Mouse (Mus musculus) kidney, embryonic 15.5 days (tissue): ENCODE results near the gene Rasa4. TPM values are rescaled to one million over a fixed set of nuclear protein-coding genes. Genes with fewer than 3 reads are reported as not detected.
A peak's percentile ranks its signal among the peaks of the same experiment; 100 is the strongest.

Source experiments
- ATAC-seq: fragments of 200-750 bp; cut with Nextera tagmentation; replicated peaks from 2 replicates; pipeline ENCODE4 v1.8.0; 2017; ENCODE audit warnings: moderate TSS enrichment; ENCODE audit not compliant: low FRiP score
- H3K27ac ChIP-seq: fragments of 300-500 bp; sonication (generic); 2 replicates; pipeline ENCODE4 v1.5.1; 2015; ENCODE audit warnings: mild to moderate bottlenecking, inconsistent platforms
- H3K27me3 ChIP-seq: fragments of 300-500 bp; sonication (generic); 2 replicates; pipeline ENCODE4 v1.6.1; 2015; ENCODE audit warnings: inconsistent platforms
- H3K36me3 ChIP-seq: fragments of 300-500 bp; sonication (generic); 2 replicates; pipeline ENCODE4 v1.6.1; 2015; ENCODE audit warnings: inconsistent platforms
- H3K4me1 ChIP-seq: fragments of 300-500 bp; sonication (generic); 2 replicates; pipeline ENCODE4 v1.6.1; 2015; ENCODE audit warnings: inconsistent platforms
- H3K4me2 ChIP-seq: fragments of 300-500 bp; sonication (generic); 2 replicates; pipeline ENCODE4 v1.6.1; 2015; ENCODE audit warnings: moderate library complexity, mild to moderate bottlenecking, inconsistent platforms
- H3K4me3 ChIP-seq: fragments of 300-500 bp; sonication (generic); replicated peaks from 2 replicates; pipeline ENCODE4 v1.5.1; 2015; ENCODE audit warnings: mild to moderate bottlenecking, inconsistent platforms
- H3K9ac ChIP-seq: fragments of 300-500 bp; sonication (generic); 2 replicates; pipeline ENCODE4 v1.6.1; 2015; ENCODE audit warnings: mild to moderate bottlenecking, inconsistent platforms
- H3K9me3 ChIP-seq: fragments of 300-500 bp; sonication (generic); replicated peaks from 2 replicates; pipeline ENCODE4 v1.6.1; 2016; ENCODE audit warnings: inconsistent platforms
- WGBS: fragments of 180-500 bp; shearing (Covaris S2); methylation state at CpG from one replicate; pipeline ENCODE4 v1.1.7; 2015; ENCODE audit warnings: mixed read lengths; 5-methylcytosine and 5-hydroxymethylcytosine counted together
- polyA plus RNA-seq: library from polyadenylated mRNA; unstranded; fragments of >200 nt; fragmentation: Nextera tagmentation; extraction: Ambion mirVana; gene quantifications from 2 replicates; pipeline ENCODE4 v1.2.1, GENCODE M21; 2015

The Rasa4 gene
- polyA plus RNA-seq, 1 experiment from 2014 or later = 18.5 TPM

DNA sequence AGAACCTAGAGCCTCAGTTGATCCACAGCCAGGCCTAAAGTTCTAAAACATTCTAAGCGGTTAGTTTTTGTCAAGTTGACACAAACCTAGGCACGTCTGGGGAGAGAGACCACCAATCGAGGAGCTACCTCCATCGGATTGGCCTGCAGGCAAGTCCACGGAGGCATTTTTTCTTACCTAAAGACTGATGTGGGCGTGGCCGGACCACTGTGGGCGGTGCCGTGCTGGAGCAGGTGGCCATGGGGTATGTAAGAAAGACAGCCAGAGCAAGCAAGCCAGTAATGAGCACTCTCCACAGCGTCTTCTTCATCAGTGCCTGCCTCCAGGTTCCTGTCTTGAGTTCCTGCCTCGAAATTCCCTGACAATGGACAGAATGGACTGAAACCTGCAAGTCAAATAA lies 10.2 kb upstream of the Rasa4 start:
- H3K27ac ChIP-seq = no peak overlapping the region
- H3K27me3 ChIP-seq = no peaks in the 10 kb centered on the region
- no peak overlapping the region for H3K4me3 ChIP-seq
- H3K9ac ChIP-seq = no peak overlapping the region
- WGBS = 74% methylated on average over 11 of the region's 11 CpGs
- H3K4me1 ChIP-seq = peaks cover 12% of the 10 kb centered on the region; the same call in 1 of the 2 replicates
- no peak for ATAC-seq
- H3K9me3 ChIP-seq = no peaks in the 10 kb centered on the region
- H3K4me2 ChIP-seq = no peak overlapping the region
- H3K36me3 ChIP-seq = no peaks in the 10 kb centered on the region

DNA sequence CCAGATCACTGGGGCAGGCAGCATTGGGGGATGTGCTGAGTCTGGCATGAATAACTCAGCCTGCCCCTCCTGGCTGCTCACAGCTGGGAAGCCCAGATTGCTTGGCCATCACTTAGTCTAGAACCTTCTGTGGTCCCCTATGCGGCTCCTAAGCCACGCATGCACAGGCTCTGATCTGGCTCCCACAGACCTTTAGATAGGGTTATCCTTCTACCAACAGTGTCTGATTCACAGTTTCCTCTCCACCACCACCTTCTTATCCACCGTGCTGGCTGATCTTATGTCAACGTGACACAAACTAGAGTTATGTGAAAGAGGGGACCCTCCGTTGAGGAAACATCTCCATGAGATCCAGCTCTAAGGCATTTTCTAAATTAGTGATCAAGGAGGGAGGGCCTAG lies 8.6 kb upstream of the Rasa4 start:
- no peak overlapping the region for H3K4me3 ChIP-seq
- no peak overlapping the region for H3K9ac ChIP-seq
- peaks cover 12% of the 10 kb centered on the region; the same call in 1 of the 2 replicates for H3K4me1 ChIP-seq
- no peaks in the 10 kb centered on the region for H3K36me3 ChIP-seq
- H3K27ac ChIP-seq = no peak overlapping the region
- 85% methylated on average over 5 of the region's 5 CpGs for WGBS
- H3K9me3 ChIP-seq = no peaks in the 10 kb centered on the region
- no peak overlapping the region for H3K4me2 ChIP-seq
- no peak for ATAC-seq
- no peaks in the 10 kb centered on the region for H3K27me3 ChIP-seq

DNA sequence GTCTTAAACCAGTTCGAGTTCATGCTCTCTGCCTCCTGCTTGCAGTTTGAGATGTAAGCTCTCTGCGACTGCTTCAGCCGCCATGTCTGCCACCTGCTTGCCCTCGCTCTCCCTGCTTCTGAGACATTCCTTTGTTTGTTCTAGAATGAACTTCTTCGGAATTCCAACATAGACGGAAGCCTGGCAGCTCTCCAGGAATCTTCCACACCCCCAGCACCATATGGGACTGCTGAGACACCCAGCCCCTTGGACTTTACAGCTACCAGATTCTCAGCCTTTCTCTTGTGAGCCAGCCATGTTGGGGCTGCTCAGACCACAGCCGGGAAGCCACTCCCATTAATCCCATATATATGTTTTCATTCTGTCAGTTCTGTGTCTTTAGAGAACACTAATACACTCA lies 7.4 kb upstream of the Rasa4 start:
- H3K9me3 ChIP-seq = no peaks in the 10 kb centered on the region
- no peak overlapping the region for H3K4me3 ChIP-seq
- WGBS = 26% methylated on average over 7 of the region's 7 CpGs
- H3K27me3 ChIP-seq = no peaks in the 10 kb centered on the region
- H3K4me2 ChIP-seq = no peak overlapping the region
- H3K4me1 ChIP-seq = peaks cover 12% of the 10 kb centered on the region; the same call in 1 of the 2 replicates
- ATAC-seq = 0 out of 2 replicates have a peak, but pooled peaks have one; percentile 32
- H3K27ac ChIP-seq = peak overlapping the region; percentile 79
- no peaks in the 10 kb centered on the region for H3K36me3 ChIP-seq
- H3K9ac ChIP-seq = no peak overlapping the region

DNA sequence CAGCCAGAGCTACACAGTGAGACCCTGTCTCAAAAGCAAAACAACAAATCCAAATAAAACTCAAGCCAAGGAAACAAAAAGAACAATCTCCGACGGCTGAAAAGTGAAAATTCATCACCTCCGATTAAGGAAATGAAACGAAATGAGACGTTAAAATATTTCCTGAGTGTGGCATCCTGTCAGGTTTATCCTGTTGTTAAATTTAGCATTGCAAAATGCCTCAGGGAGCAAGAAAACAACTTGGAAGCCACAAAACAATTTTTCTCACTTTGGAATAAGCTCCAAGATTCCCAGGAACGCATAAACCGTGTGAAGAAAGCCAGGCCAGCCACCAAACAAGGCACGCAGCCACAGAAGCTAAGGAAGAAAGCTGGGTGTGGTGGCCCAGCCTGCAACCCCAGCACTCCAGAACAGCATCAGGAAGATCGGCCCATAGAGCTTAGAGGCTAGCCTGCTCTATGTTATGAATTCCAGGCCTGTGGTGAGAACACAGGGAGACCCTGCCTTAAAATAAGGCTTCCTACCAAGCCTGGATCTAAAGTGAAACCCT lies 6.6 kb upstream of the Rasa4 start:
- peaks cover 12% of the 10 kb centered on the region; the same call in 1 of the 2 replicates for H3K4me1 ChIP-seq
- WGBS = 61% methylated on average over 9 of the region's 9 CpGs
- no peaks in the 10 kb centered on the region for H3K36me3 ChIP-seq
- no peaks in the 10 kb centered on the region for H3K27me3 ChIP-seq
- no peak for ATAC-seq
- H3K4me2 ChIP-seq = no peak overlapping the region
- no peaks in the 10 kb centered on the region for H3K9me3 ChIP-seq
- H3K27ac ChIP-seq = peak overlapping the region; percentile 79
- H3K4me3 ChIP-seq = no peak overlapping the region
- H3K9ac ChIP-seq = no peak overlapping the region

DNA sequence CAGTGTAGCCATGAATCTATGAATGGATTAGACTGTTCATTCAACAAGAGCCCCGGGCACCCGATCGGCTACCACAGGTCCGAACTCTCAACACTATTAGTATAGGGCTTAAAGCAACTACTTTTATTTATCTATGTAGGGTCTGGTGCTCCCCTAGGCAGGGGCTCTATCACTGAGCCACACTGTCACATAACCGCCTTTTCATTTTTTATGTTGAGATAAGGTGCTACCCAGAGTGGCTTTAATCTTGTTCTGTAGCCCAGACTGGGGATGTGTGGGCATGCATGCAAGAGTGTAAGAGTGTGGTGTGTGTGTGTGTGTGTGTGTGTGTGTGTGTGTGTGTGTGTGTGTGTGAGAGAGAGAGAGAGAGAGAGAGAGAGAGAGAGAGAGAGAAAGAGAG lies 5.6 kb upstream of the Rasa4 start:
- H3K27ac ChIP-seq = no peak overlapping the region
- no peak overlapping the region for H3K4me3 ChIP-seq
- H3K4me1 ChIP-seq = peaks cover 13% of the 10 kb centered on the region; the same call in 1 of the 2 replicates
- 93% methylated on average over 5 of the region's 5 CpGs for WGBS
- no peaks in the 10 kb centered on the region for H3K27me3 ChIP-seq
- no peaks in the 10 kb centered on the region for H3K9me3 ChIP-seq
- no peak overlapping the region for H3K4me2 ChIP-seq
- no peak overlapping the region for H3K9ac ChIP-seq
- H3K36me3 ChIP-seq = no peaks in the 10 kb centered on the region
- ATAC-seq = no peak

DNA sequence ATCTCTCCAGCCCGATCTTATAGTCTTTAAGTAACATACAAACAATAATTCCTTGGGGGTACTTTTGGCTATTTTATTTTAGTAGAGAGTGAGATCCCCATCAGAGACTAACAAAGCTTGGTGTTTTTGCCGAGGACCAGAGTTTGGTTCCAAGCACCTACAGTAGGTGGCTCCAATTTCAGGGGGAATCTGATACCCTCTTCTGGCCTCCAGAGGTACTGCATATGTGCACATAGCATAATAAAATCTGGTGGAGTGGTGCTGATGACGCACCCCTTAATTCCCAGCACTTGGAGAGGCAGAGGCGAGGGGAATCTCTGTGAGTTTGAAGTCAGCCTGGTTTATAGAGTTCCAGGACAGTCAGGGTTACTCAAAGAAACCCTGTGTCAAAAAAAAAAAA lies 1.4 kb upstream of the Rasa4 start:
- Histone ChIP-seq H3K9me3 (no peaks in the 10 kb centered on the region), H3K27me3 (no peaks in the 10 kb centered on the region), H3K4me1 (peaks cover 28% of the 10 kb centered on the region), H3K9ac (no peak overlapping the region), H3K4me3 (no peak overlapping the region), H3K4me2 (no peak overlapping the region), H3K36me3 (no peaks in the 10 kb centered on the region), H3K27ac (no peak overlapping the region)
- ATAC-seq = no peak
- 82% methylated on average over 4 of the region's 4 CpGs for WGBS

DNA sequence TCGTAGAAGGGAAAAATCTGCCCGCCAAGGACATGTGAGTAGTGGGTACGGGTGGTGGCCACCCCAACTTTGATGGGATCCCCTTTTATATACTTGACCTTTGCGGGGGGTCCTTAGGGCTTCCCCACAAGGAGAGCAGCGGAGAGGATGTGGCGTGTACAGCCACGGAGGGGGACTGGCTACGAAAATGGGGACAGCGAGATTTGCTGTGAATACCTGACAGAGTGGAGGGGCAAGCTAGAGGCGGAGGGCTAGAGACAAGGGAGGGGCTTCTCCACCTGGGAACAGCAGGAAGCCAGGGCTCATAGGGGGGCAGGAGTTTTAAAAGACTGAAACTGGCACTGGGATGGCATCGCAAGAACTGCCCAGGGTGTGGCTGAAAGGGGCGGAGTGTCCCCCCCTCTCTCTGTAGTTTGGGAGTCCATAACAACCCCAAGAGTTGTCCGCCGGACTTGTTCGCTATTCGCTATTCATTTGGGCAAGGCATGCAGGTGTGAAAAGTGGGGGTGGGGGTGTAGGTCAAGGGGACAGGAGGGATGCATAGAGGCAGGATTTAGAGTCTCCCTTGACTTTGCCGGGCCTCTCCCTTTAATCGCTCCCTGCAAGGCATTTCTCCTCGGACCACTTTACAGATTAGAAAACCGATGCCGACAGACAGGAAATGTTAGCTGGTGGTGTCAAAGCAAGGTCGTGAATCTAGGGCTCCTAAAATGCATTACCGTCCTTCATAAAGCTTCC lies 597 bp downstream of the Rasa4 start:
- H3K27me3 ChIP-seq = no peaks in the 10 kb centered on the region
- peak overlapping the region; percentile 62 for H3K4me3 ChIP-seq
- no peaks in the 10 kb centered on the region for H3K9me3 ChIP-seq
- 2% methylated on average over 23 of the region's 23 CpGs for WGBS
- ATAC-seq = peak; percentile 16
- peaks cover 38% of the 10 kb centered on the region for H3K4me1 ChIP-seq
- H3K36me3 ChIP-seq = no peaks in the 10 kb centered on the region
- peak overlapping the region; percentile 43 for H3K27ac ChIP-seq
- peak overlapping the region; percentile 95 for H3K4me2 ChIP-seq
- H3K9ac ChIP-seq = peak overlapping the region; percentile 60

DNA sequence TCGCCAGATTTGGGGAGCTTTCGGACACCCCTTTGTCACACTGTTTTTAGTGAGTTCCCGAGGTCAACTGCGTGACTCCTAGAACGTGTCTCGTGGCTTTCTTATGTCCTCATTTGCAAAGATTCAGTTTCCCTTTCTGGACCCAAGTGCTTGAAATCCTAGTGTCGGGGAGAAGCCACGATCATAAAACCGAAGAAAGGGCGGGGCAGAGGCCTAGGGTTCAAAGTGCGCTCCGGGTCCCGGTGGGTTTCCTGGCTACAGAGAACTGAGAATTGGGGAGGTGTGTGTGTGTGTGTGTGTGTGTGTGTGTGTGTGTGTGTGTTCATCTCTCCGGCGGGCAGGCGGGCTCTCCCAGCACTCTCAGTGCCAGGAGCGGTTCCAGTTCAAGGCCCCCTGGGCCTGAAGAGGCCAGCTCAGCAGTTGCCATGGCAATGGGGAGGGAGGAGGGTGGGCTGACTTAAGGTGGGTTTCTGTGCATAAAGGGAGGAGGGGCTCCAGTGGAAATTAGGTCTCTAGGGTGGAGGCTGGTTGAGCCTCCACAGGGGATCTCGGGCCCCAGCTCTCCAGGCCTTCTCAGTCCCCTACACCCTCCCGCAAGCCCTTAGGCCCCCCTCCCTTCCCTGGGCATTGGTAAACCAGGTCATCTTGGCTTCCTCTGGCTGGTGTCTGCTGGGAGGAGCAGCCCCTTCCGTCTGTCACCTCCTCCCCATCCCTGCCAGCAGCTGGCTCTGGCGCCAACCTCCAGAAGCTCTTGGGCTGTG lies 1.4 kb downstream of the Rasa4 start:
- no peaks in the 10 kb centered on the region for H3K36me3 ChIP-seq
- peak overlapping the region; percentile 95 for H3K4me2 ChIP-seq
- peaks cover 38% of the 10 kb centered on the region for H3K4me1 ChIP-seq
- WGBS = 12% methylated on average over 21 of the region's 21 CpGs
- peak; percentile 60 for ATAC-seq
- H3K9me3 ChIP-seq = no peaks in the 10 kb centered on the region
- H3K27ac ChIP-seq = peak overlapping the region; percentile 43
- no peak overlapping the region for H3K9ac ChIP-seq
- peak overlapping the region; percentile 62 for H3K4me3 ChIP-seq
- no peaks in the 10 kb centered on the region for H3K27me3 ChIP-seq

DNA sequence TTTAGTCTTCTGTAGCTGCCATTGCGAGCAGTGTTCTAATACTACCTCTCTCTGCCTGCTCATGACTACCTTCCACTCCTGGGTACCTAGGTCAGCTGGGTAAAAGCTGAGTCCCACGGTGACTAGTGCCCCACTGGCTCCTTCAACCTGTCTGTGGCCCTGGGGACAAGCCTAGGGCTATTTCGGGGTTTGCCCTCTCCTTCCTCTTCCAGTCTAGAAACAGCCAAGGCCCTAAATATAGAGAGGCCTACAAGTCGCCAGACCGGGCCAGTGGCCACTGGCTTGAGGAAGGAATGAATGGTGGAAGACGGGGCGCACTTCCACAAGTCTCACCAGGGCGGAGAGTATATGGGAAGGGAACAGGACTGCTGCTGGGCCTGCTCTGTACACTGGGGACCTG lies 2.6 kb downstream of the Rasa4 start:
- H3K4me3 ChIP-seq = no peak overlapping the region
- H3K4me2 ChIP-seq = no peak overlapping the region
- H3K9ac ChIP-seq = no peak overlapping the region
- H3K27me3 ChIP-seq = no peaks in the 10 kb centered on the region
- no peak for ATAC-seq
- WGBS = 90% methylated on average over 8 of the region's 8 CpGs
- H3K9me3 ChIP-seq = no peaks in the 10 kb centered on the region
- H3K36me3 ChIP-seq = no peaks in the 10 kb centered on the region
- no peak overlapping the region for H3K27ac ChIP-seq
- peaks cover 38% of the 10 kb centered on the region for H3K4me1 ChIP-seq

DNA sequence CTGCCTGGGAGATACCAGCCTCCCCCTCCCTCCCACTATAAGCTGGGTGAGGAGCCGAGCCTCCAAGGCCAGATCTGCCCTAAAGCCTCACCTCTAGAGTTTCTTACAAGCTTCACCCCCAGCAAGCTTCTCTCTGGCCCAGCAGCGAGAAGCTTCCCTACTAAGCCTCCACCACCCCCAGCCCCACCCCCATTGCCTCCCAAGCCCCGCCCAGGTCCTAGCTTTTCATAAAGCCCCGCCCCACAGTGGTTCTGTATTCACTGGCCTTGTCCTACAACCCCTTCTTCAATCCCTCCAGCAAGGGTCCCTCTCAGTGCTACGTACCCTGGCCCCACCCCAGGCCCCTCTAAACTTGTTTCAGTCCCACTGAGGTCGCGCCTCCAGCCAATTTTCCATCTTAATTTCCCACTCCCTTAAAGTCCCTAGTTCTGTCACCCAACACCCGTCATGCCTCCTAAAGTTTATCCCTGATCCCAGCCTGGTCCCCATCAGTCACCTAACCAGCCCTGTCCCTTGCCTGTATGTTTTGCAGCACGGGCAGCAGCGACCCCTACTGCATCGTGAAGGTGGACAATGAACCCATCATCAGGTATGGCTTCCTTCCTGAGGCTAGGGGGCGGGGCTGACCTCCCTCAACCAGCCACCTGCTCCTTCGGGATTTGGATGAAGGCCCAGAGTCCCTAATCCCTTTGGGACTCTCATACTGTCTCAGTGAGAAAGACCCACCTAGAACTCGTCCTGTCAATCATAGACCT lies 5.3 kb downstream of the Rasa4 start:
- WGBS = 24% methylated on average over 14 of the region's 14 CpGs
- Histone ChIP-seq H3K4me3 (no peak overlapping the region), H3K4me1 (peaks cover 30% of the 10 kb centered on the region), H3K36me3 (no peaks in the 10 kb centered on the region), H3K27ac (no peak overlapping the region), H3K9me3 (no peaks in the 10 kb centered on the region), H3K9ac (no peak overlapping the region), H3K27me3 (no peaks in the 10 kb centered on the region), H3K4me2 (no peak overlapping the region)
- no peak for ATAC-seq

DNA sequence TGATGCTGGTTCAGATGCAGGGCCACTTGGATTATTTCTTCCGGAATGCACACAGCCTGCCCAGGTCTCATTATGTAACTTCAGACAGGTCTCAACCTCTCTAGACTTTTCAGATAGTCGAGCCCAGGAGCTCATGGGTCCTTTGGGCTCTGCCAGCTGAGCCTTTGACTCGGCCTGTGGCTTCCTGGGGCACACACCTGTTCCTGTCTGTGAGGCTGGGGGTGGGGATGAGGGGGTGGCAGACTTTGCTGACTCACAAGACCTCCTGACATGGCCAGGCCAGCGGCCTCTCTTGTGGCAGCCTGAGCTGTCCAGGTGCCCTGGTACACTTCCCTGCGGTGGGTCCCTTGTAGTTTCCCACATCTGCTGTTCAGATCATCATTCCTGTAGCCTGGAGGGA lies 8.2 kb downstream of the Rasa4 start:
- peaks cover 11% of the 10 kb centered on the region; the same call in 1 of the 2 replicates for H3K4me1 ChIP-seq
- H3K27me3 ChIP-seq = no peaks in the 10 kb centered on the region
- no peak overlapping the region for H3K4me2 ChIP-seq
- no peak overlapping the region for H3K4me3 ChIP-seq
- no peak for ATAC-seq
- no peaks in the 10 kb centered on the region for H3K36me3 ChIP-seq
- H3K9ac ChIP-seq = no peak overlapping the region
- no peak overlapping the region for H3K27ac ChIP-seq
- WGBS = 65% methylated on average over 5 of the region's 5 CpGs
- H3K9me3 ChIP-seq = no peaks in the 10 kb centered on the region
